Mouse (Mus musculus) urinary bladder, postnatal 4 days (tissue): ENCODE measurements around the gene Hoxb13.
A peak's percentile ranks its signal among the peaks of the same experiment; 100 is the strongest.

Experiments
- DNase-seq, 2 experiments: peaks; one replicate each; pipeline ENCODE4 v3.0.0; 2021 to 2022; ENCODE audit warnings: low spot score in 2 of 2

Hoxb13 gene

DNA sequence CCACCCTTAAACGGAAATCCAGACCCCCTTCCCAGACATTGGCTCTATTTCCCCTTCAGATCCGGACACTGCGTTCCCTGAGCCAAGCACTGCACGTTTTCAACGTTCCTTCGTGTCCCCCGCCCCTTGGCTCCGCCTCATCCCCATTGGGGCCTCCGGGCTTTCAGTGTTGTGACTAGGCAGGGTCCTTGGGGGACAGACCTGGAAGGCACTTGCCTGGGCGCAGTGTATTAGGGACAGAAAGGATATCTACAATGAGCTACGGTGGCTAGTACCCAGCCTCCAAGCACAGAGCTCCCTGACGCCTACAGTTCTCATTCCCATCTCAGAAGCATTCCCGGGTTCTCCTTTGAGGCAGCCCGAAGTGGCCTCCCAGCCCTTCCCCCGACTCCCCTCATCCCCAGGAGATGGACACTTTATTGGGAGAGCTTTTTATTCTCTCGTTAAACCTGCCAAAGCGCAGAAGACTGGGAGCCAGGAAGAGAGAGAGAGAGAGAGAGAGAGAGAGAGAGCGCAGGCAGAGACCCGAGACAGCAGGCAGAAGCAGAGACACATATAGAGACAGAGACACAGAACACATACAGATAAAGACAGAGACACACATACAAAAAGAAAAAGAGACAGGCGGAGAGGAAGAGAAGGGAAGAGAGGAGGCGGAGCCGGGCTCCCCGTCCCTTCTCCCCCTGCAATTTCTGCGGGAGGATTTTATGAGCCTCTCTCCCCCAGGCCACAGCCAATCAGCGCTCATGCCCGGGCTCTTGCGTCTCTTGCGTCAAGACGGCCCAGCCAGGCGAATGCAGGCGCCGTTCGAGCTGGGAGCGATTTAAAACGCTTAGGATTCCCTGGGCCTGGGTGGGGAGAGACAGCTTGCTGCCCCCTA lies at the start of gene Hoxb13:
Hoxb13 (plus strand) TSS at position 796 of the 880 bp plus-strand sequence.
- DNase-seq = no peak

DNA sequence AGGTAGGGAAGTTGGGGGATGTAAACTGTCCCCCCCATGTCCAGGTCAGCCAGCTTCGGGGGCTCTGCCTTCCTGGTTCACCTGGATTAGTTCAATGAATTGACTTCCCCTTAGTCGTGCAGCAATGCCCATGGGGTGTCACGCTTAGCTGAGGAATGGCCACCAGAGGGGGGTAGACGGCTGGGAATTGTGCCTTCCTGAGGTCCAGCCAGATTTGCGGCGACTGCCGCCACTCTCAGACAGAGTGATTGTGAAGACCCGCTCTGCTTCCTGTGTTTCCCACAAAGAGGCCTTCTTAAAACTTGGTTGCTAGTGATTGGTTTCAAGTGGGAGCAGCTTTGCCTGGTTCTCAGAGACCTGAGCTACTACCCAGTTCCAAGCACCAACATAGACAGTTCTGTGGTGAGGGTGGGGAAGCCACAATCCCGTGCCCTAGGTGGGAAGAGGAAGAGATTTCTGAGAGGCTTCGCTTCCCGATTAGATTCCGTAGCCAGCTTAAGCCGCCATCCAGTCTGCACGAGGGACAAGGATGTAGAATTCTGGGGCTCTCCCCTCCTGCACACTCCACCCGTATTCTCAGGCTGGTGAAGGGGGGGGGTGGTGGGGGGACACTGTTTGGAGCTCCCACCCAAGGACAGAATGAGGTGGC lies 48.4 kb upstream of the Hoxb13 start:
- peak; percentile 66 to 74 for DNase-seq

DNA sequence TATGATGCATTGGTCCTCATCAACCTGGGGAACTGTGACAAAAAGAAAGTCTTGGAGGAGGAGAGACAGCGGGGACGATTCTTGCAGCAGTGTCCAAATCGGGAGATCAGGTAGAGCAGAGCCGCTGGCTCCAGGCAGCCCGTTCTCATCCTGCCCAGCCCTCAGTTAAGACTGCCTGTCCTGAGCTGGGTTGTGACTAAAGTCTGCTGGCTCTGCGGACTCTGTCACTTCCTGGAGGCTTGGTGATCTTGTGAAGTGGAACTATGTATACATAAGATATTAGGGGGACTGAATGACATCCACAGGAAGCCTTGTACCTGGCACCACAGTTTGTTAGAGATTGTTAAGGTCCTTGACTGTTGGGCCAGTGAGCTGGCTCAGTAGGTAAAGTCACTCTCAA lies 46.6 kb upstream of the Hoxb13 start:
- DNase-seq = no peak

DNA sequence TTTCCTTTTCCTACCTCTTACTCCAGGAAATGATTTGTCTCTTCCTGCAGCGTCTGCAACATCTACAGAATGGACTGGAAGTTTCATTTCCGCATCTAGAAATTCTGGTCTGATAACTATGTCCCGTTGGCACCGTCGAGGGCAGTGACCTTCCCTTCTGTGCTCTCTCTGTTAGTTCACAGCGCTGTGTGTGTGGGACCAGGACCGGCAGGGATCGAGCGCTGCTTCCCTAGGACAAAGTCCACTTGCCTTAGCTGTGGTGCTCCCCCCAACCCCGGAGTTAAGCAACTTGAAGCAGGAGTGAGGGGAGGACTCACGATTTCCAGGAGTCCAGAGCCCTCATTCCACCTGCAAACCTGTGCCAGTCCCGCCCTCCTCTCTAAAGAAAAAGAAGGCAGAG lies 29.3 kb upstream of the Hoxb13 start:
- no peak for DNase-seq

DNA sequence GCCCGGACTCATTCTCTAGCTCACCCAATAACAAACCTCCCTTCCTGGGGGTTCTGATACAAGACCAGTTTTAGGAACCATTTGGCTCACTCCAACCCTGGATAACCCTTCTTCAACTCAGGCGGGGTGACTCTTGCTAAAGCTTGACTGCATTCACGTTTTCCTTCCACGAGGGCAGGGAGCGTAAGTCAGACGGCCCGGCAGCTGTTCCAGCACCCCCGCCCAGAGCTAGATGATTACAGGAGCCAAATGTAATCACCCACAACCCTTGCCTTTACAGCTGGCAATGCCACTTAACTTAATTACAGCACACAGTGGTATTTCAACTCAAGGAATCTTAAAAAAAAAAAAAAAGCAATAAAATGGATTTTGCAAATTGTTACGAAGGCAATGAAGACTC lies 26.0 kb upstream of the Hoxb13 start:
- DNase-seq = no peak

DNA sequence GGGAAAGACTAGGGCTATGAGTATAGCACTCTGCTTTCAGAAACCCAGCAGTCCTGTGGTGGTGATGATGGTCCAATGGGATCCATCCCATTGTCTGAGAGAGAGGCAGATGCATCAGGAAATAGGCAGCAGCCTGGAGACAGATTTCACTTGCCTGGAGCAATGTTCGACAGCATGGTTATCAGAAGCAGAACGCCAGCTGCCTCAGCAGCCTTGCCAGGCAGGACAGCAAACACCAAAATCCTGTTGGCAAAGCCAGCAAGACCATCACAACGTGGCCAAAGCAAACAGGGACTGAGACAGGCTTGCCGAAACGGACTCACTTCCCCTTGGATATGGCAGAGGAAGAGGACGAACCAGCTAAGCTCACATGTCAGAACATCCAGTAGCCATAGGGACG lies 25.1 kb upstream of the Hoxb13 start:
- no peak for DNase-seq

DNA sequence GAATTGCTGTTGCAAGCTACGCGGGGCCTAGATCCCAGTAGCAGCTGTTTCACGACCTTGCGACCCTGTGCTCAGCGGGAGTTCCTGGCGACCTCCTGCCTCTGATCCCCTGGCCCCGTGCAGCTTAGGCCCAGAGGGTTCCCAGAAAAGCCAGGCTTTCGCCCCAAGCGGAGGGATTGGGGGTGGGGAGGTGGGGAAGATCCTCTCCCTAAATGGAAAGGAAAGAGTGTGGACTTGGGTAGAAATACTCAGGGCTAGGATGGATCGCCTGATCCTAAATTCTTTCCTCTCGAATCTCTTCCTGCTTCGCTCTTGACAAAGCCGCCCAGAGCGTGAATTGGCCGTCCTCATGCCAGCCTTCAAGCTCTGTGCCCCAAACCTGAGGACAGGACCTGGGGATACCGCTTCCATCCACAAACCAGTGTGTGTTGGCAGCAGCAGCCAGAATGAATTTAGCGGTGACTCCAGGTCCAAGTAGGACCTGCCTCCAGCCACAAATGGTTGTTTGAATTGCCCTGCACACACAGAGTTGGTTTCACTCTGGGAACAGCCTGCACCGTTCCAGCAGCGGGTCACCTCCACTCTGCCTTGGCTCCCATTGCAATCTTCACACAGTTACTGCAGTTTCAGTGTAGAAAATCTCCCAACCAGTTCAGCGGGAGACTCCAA lies 23.3 kb upstream of the Hoxb13 start:
- no peak for DNase-seq

DNA sequence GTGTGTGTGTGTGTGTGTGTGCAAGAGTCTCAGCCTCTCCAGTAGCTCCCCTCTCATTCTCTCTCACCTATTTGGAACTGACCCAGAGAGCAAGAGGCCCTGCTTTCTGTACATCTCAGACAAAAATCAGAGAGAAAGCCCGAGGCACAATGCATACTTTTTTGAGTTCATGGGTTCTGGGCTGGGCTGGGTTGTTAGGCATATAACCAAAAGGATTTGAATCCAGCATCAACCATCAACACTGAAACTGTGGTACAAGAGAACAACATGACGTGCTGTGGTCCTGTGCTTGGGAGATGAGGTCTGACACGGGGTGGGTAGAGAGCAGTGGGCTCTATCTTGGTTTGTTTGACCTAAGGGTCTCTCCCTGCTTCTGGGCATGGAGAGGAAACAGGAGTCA lies 22.5 kb upstream of the Hoxb13 start:
- DNase-seq = no peak

DNA sequence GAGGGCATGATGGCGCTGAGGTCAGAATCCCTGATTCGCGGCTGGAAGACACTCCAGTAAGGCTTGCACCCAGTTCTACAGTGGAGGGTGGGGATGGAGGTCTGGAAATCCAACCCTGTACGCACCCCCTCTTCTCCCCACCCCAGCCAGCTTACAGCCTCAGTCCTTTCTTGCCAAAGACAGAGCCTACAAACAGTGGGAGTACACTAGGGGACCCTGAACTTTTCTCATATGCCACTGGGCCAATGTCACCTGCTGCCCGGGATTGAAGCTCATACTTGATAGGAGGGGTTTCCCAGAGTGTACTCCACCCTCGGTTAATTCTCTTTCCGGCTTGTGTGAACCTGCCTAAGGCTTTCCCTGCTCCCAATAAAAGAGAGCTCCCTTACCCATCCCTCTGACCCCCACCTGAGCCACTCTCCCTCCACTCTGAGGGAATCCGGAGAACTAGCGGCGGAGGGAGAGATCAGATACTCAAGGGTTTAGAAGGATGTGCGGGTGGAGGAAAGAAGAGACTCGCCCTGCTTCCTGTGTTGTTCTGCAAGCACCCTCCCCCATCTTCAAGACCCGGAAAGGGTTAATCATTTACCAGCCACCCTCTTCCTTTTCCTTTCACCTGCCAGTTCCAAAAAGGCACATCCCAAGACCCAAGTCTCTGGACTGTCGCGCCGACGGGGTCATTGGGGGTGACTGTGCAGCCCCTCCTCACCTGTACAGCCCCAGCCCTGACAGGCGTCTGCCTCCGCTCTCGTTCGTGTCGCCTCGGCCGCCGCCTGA lies 21.4 kb upstream of the Hoxb13 start:
- DNase-seq = no peak

DNA sequence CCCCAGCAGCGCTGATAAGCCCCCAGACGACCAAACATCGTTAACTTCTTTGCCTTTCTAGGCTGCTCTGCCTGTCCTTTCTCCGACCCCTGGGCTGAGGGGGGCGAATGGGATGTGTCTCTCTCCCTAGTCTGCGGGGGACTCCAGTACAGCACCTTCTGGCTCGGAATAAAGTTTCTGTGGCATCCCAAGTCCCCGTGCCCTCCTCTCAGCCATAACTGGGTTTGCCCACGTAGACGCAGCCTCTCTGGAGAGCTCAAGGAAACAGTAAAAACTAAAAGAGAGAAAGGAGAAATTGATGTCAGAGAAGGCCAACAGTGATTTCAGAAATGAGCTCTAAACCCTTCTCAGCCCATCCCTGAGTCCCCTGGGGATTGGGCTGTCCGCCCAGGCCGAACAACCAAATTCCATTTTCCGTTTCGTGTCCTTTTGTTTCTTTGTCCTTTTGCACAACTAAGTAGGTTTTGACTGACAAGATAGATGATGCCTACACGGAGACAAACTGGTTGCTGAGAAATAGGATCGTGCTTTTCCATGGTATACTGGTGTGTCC lies 20.8 kb upstream of the Hoxb13 start:
- DNase-seq = no peak

DNA sequence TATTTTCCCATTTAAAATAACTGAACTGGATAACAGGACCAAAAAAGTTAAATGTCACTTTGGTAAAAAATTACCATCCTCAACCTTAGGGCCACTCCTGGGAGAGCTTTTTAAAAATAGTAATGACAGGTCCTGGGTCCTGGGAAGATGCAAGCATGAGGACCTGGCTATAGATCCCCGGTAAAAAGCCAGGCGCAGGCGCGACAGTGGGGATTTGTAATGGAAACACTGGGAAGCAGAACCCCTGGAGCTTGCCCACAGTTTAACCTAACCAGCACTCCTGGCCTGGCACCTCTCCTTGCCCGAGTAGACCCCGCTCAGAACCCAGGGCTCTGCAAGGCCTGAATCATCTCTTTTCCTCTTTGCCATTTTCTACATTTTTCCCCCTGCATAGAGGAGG lies 19.2 kb upstream of the Hoxb13 start:
- DNase-seq = no peak

DNA sequence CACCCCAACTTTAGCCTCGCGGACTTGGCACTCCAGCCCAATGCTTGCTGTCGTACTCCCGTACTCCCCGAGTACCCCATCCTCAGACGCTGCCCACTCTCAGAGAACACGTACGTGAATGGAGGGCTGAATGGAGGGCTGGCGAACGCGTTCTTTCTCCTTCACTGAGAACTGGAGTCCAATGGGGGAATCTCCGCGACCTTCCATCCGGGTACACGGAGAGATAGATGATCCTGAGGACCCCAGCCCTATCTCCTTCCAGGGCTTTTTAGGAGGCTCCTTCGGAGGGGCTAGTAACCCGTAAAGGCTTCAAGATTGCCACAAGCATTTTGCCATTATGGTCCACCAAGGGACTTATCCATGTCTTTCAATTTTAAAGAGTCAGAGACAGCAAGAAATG lies 18.6 kb upstream of the Hoxb13 start:
- DNase-seq = no peak

DNA sequence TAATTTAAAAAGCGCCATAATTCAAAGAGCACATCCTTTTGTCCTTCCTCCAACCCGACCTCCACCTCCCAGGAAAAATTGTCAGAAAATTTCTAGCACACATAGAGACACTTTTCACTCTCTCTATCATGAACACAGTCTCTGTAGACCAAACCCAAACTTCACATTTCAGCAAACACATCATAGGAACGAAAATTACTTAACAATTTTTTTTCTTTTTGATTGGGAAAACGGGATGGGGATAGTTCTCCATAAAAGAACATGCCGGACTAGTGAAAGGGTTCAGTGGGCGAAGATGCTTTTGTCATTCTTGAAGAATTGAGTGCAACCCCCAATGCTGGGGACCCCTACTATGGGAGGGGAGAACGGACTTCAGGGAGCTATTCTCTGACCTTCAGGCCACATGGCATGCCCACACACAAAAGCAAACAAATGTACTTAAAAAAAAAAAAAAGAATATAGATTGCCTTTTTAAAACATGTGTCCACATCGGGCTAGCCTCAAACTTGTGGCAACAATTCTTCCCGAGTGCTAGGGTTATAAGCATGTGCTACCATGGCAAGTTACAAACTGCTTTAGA lies 18.1 kb upstream of the Hoxb13 start:
- DNase-seq = no peak

DNA sequence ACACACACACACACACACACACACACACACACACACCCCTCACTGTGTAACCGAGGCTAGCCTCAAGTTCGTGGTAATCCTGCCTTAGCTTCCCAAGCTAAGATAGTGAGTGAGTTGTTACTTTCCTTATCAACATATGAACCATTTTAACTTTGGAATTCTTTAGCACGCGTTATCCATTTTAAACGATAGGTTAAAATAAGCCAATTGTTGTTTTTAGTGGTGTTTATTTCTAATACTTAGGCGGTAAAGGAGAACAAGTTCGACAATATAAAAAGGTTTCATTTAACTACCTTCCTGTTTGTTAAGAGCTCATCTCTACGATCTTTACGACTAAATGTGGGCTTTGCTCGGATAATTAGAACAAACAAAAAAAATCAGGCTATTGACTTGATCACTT lies 17.3 kb upstream of the Hoxb13 start:
- DNase-seq = no peak

DNA sequence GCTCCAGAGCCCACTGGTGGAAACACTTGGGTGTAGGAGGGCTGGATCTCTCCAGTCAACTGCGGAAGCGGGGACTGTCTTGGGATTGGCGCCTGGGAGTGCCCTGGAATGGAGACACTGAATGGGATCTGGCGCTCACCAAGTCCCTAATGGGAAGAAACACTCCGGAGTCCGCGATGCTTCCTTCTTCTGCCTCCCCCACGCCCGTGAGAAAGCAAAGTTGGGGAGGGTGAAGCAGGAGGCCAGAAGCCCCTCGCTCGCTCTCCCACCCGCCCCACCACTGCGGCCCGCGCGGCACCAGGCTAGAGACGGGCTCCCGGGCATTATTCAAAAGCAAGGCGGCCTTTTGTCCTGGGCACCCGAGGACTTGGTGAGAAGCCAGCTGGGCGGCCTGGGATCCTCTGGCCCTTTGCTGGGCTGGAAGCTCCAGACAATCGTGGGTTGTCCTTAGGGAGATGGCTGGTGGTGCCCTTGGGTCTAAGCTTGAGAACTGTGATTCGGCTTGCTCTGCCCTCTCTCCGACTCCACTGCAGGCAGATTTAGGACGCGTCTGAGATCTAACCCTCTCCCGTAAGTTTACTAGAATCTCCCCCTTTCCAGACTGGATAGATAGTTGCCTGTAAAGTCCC lies 16.5 kb upstream of the Hoxb13 start:
- no peak for DNase-seq

DNA sequence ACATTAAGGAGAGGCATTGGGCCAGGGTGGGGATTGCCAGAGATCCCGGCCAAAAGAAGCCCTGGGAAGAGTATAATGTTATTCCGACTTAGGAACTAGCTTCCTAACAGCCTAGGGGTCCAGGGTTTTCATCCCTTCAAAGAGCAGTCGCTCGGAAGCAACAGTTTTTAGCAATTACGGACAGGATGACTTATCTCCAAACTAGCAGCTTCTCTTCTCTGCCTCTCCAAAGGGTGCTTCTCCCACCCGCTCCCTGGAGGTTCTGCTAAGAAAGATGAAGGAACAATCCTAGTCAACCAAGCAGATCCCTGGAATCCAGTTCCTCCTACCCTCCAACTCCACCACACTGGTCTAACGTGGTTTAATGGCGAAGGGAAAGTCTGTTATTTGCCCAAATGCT lies 15.8 kb upstream of the Hoxb13 start:
- no peak for DNase-seq

DNA sequence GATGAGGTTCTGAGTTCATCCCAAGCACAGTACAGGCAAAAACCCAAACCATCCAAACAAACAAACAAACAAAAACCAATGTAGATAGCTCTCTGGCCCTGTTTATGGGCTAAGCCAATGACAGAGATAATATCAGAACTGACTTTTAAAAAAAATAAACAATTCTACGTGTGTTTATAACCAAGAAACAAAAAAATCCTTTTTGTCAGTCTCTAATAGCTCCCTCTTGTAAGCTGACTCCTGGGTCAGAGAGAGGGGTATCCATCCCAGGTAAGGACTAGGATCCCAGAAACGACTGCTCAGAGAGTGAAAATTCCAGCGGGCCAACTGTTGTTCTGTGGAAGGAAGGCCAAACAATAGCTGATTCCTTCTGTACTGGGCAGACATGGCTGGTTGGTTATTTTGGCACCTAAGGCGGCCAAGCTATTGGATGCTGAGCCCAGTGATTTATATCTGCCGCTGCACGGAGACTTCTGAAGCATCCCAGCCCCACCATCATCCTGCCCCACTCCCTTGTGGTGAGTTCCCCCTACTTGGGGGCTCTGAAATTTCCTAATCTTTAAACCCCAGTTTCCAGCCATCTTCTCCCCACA lies 15.1 kb upstream of the Hoxb13 start:
- no peak for DNase-seq

DNA sequence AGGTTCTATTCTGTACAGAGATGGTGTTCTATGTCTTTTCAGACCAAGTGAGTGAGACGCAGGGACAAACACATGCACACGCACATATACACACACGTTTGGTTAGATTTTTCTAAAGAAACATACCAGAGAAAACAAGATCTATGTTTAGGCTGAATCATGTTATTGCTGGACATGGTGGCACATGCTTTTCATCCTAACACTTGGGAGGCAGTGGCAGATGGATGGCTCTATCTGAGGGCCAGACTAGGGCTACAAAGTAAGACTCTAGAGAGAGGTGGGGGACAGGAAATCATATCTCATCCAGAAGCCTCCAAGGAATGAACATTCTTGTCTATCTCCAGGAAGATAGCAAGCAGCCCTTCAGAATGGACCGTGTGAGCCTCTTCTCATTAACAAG lies 13.1 kb upstream of the Hoxb13 start:
- DNase-seq = no peak

DNA sequence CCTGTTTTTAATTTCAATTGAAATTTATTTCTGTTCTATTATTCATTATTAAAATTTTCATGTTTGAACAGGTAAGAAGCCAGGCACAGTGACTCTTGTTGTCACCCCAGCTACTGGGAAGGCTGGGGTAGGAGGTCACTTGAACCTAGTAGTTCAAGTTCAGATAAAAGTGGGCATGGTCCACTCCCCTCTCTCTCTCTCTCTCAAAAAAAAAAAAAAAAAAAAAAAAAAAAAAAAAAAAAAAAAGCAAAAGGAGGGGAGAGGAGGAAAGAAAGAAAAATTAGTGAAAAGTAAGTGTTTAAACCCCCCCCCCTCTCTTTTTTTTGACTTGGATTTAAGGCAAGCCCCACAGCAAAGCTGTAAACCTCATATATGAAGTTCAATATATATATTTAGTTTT lies 9.9 kb upstream of the Hoxb13 start:
- DNase-seq = no peak

DNA sequence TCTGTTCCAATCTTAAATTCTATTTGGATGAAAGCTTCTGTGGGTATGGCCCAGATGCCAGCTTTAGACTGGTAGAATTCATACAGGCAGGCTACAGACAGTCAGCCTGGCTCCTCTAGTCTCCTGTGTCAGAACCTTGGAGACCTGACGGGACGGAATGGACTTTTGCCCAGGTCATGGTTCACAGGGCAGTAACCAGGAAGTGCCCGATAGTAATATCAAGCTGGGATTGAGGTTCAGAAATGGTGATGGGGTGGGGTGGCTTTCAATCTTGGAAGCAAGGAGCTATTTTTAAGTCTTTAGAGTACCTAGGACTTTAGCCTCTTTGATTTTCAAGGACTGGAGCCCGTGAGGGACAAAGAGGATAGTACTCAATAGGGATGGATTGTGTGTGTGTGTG lies 6.8 kb upstream of the Hoxb13 start:
- DNase-seq = no peak
